Mouse (Mus musculus) stomach, postnatal 0 days (tissue): ENCODE data around the gene Arid3c. TPM values are rescaled to one million over a fixed set of nuclear protein-coding genes. Genes with fewer than 3 reads are reported as not detected.

Experiments
- ATAC-seq: fragments of 200-750 bp; cut with Nextera tagmentation; 2 replicates; pipeline ENCODE4 v1.8.0; 2017; ENCODE audit not compliant: low FRiP score, low TSS enrichment
- DNase-seq: peaks from one replicate; pipeline ENCODE4 v3.0.0-alpha.2; 2016; ENCODE audit warnings: low spot score
- H3K27ac ChIP-seq: fragments of 300-500 bp; sonication (generic); replicated peaks from 2 replicates; pipeline ENCODE4 v1.5.1; 2014; ENCODE audit warnings: mild to moderate bottlenecking, control low read depth
- H3K27me3 ChIP-seq: fragments of 300-500 bp; sonication (generic); 2 replicates; pipeline ENCODE4 v1.6.1; 2014; ENCODE audit warnings: low read length; ENCODE audit not compliant: control insufficient read depth, insufficient read depth
- H3K36me3 ChIP-seq: fragments of 300-500 bp; sonication (generic); 2 replicates; pipeline ENCODE4 v1.6.1; 2014; ENCODE audit warnings: low read length, mixed read lengths; ENCODE audit not compliant: control insufficient read depth, insufficient read depth
- H3K4me1 ChIP-seq: fragments of 300-500 bp; sonication (generic); replicated peaks from 2 replicates; pipeline ENCODE4 v1.6.1; 2014; ENCODE audit warnings: antibody characterized with exemption; ENCODE audit not compliant: control insufficient read depth, insufficient read depth
- H3K4me2 ChIP-seq: fragments of 300-500 bp; sonication (generic); replicated peaks from 2 replicates; pipeline ENCODE4 v1.6.1; 2014; ENCODE audit warnings: low read depth, mild to moderate bottlenecking, control low read depth, moderate library complexity
- H3K4me3 ChIP-seq: fragments of 300-500 bp; sonication (generic); 2 replicates; pipeline ENCODE4 v1.5.1; 2014; ENCODE audit warnings: low read depth, low read length, control low read depth
- H3K9ac ChIP-seq: fragments of 300-500 bp; sonication (generic); 2 replicates; pipeline ENCODE4 v1.6.1; 2014; ENCODE audit warnings: mild to moderate bottlenecking, low read length, control low read depth, mixed read lengths
- H3K9me3 ChIP-seq: fragments of 300-500 bp; sonication (generic); 2 replicates; pipeline ENCODE4 v1.6.1; 2016; ENCODE audit warnings: low read length; ENCODE audit not compliant: control insufficient read depth
- CTCF ChIP-seq: IDR thresholded peaks from 2 replicates; pipeline ENCODE4 v1.5.1; 2016; ENCODE audit warnings: antibody characterized with exemption, low read depth, mild to moderate bottlenecking, moderate library complexity
- EP300 ChIP-seq: optimal IDR thresholded peaks from 2 replicates; pipeline ENCODE3; 2016; ENCODE audit warnings: antibody characterized with exemption
- WGBS: fragments of 180-500 bp; shearing (Covaris S2); extraction: QIAGEN DNeasy Blood & Tissue Kit; methylation state at CpG from one replicate; pipeline ENCODE4 v1.1.7; 2014; 5-methylcytosine and 5-hydroxymethylcytosine counted together
- polyA plus RNA-seq: library from polyadenylated mRNA; unstranded; fragments of >200 nt; fragmentation: Nextera tagmentation; extraction: Ambion mirVana; gene quantifications from 2 replicates; pipeline ENCODE4 v1.2.1, GENCODE M21; 2015

Arid3c gene
- polyA plus RNA-seq, 1 experiment from 2014 or later = 0.05 TPM

DNA sequence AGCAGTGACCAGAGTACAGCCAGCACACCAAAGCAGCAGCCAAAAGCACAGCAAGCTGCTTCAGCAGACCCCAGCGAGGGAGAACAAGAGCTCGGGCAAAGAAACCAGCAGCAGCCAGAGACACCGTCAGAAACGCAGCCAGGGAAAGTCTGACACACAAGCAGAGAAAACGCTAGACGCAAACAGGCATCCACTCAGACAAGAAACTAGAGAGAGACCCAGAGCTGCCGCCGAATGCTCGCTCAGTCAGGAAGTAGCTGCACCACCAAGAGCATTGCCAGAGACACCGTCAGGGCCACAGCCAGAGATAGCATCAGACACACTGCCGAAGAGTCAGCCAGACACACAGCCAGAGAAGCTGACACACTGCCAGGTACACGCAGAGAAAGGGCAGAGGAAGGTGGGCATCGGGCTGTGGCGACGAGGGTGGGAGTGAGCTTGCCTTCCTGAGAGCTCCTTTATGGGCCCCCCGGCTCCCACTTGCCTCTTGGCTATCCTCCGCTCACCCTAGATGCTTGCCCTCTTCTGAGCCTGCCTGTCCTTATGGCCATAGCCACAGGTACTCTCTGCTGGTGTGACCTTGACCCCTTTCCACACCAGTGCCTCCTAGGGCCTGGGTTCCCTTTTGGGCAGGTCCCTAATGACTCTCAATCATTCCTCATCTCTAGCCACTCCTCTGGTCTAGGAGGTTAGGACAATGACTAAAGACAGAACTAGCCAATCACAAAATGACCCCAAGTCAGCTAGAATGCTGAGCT is 54.5 kb downstream of the Arid3c start:
- Histone ChIP-seq H3K36me3 (no peaks in the 10 kb centered on the region), H3K9me3 (no peaks in the 10 kb centered on the region), H3K27me3 (no peaks in the 10 kb centered on the region), H3K27ac (no peak overlapping the region), H3K9ac (no peak overlapping the region), H3K4me3 (no peak overlapping the region), H3K4me2 (no peak overlapping the region), H3K4me1 (peaks cover 2% of the 10 kb centered on the region; the same call in 1 of the 2 replicates)
- 56% methylated on average over 17 of the region's 17 CpGs for WGBS
- ATAC-seq (no peak), DNase-seq (no peak)
- TF ChIP-seq EP300 (no peak), CTCF (no peak)

Other genes starting within 250 kb of the Arid3c start
- gene AI464131, start 228.1 kb downstream of the Arid3c start, polyA plus RNA-seq = 3.9 and 4.5 TPM in 2 replicates
- gene 1110017D15Rik, start 213.8 kb downstream of the Arid3c start, polyA plus RNA-seq = 0.51 and 0.53 TPM in 2 replicates
- 1.4 and 2.4 TPM in 2 replicates for gene Fam219a, start 161.6 kb downstream of the Arid3c start, polyA plus RNA-seq
- 6.0 and 6.5 TPM in 2 replicates for gene Dnaic1, start 161.4 kb downstream of the Arid3c start, polyA plus RNA-seq
- 50.5 and 55.4 TPM in 2 replicates for gene Enho, start 90.8 kb downstream of the Arid3c start, polyA plus RNA-seq
- gene Cntfr, start 34.1 kb downstream of the Arid3c start, polyA plus RNA-seq = 4.3 and 5.9 TPM in 2 replicates
- gene Il11ra1, start 31.2 kb downstream of the Arid3c start, polyA plus RNA-seq = 73.7 and 80.0 TPM in 2 replicates
- gene Rpp25l, start 17.6 kb downstream of the Arid3c start, polyA plus RNA-seq = 38.0 and 40.2 TPM in 2 replicates
- 129 TPM in 2 replicates for gene Dctn3, start 8.0 kb downstream of the Arid3c start, polyA plus RNA-seq
- 27.4 and 31.3 TPM in 2 replicates for gene Galt, start 24.1 kb upstream of the Arid3c start, polyA plus RNA-seq
- gene Sigmar1, start 25.0 kb upstream of the Arid3c start, polyA plus RNA-seq = 41.6 and 43.9 TPM in 2 replicates
- 21.2 and 21.3 TPM in 2 replicates for gene Ccl27a, start 43.1 kb upstream of the Arid3c start, polyA plus RNA-seq
- 11.1 and 17.8 TPM in 2 replicates for gene Gm21541, start 172.5 kb upstream of the Arid3c start, polyA plus RNA-seq
- gene Gm20878, start 210.4 kb upstream of the Arid3c start, polyA plus RNA-seq = 2.0 and 2.3 TPM in 2 replicates
- 0.06 and 0.08 TPM in 2 replicates for gene Fam205a4, start 234.9 kb upstream of the Arid3c start, polyA plus RNA-seq